Comparison of ENCODE assay signal across 16 mouse cellular contexts in the genomic region with DNA sequence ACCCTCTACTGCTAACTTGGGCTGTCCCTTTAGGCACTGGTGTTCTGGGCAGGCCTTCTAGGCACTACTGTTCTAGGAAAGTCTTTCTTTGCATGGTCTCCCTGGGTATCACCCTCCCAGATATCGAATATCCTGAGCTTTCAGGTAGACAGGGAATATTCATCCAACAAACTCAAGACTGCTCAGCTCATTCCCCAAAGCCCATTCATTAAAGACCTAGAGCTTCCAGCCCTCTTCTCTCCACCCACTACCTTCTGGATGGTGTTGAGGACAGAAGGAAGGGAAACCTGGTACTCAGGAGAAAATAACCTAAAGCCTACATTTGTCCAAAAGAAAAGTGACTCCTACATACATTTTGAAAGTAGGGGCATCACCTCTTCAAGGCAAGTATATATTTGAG.
"Had no signal": no experiment of that assay in that cellular context is flagged by ENCODE, and none has a peak within 500 bp of the region (broad histone marks: within the 10 kb centered on the region; RNA-seq: fewer than 3 reads in every experiment).

No protein-coding gene starts in this region.

- H3K36me3 ChIP-seq: neural tube, embryonic 13.5 days; neural tube, embryonic 15.5 days; stomach, embryonic 15.5 days had no signal

- H3K9ac ChIP-seq: neural tube, embryonic 13.5 days; neural tube, embryonic 15.5 days; stomach, embryonic 15.5 days had no signal

- DNase-seq: retina, postnatal 1 day; right cerebral cortex, adult 18-20 months; right cerebral cortex, postnatal 14 days; right cerebral cortex, postnatal 25 days; right cerebral cortex, postnatal 4 days; spleen, adult 18-20 months; thymus, adult 18-20 months; thymus, adult 2 months; thymus, postnatal 14 days; thymus, postnatal 25 days; thymus, postnatal 36 days; thymus, postnatal 4 days had no signal

- H3K27ac ChIP-seq: neural tube, embryonic 13.5 days; neural tube, embryonic 15.5 days; stomach, embryonic 15.5 days; stomach, postnatal 0 days had no signal

- H3K9me3 ChIP-seq: neural tube, embryonic 13.5 days; neural tube, embryonic 15.5 days; stomach, embryonic 15.5 days had no signal

- H3K4me2 ChIP-seq: neural tube, embryonic 13.5 days; neural tube, embryonic 15.5 days; stomach, embryonic 15.5 days had no signal

- H3K4me3 ChIP-seq: neural tube, embryonic 13.5 days; neural tube, embryonic 15.5 days; stomach, embryonic 15.5 days had no signal

- H3K27me3 ChIP-seq: neural tube, embryonic 13.5 days; neural tube, embryonic 15.5 days; stomach, embryonic 15.5 days had no signal

- H3K4me1 ChIP-seq: neural tube, embryonic 13.5 days; neural tube, embryonic 15.5 days; stomach, embryonic 15.5 days had no signal
